Comparison of ENCODE assay signal across 19 mouse cellular contexts in genomic region chr3:56863591-56863990, GRCm38 (mm10).
"Had no signal": no experiment of that assay in that cellular context is flagged by ENCODE, and none has a peak within 500 bp of the region (broad histone marks: within the 10 kb centered on the region; RNA-seq: fewer than 3 reads in every experiment).

No protein-coding gene starts in this region.

- ATAC-seq: hindbrain, embryonic 16.5 days; inflammation-experienced regulatory T-cells, adult 6 months; intestine, embryonic 15.5 days; intestine, postnatal 0 days; liver, embryonic 12.5 days had no signal

- DNase-seq: gastrocnemius, adult 2 months; gastrocnemius, postnatal 10 days; gastrocnemius, postnatal 25 days; heart, adult 18-20 months; heart, postnatal 10 days; heart, postnatal 4 days; kidney, adult 18-20 months; kidney, adult 8-10 months; kidney, postnatal 10 days; kidney, postnatal 25 days; kidney, postnatal 4 days; layer of hippocampus, adult 9-11 months; layer of hippocampus, postnatal 36 days; left cerebral cortex, postnatal 4 days had no signal
